Mouse (Mus musculus): ENCODE data around the gene Dbndd1. TPM values are rescaled to one million over a fixed set of nuclear protein-coding genes. Genes with fewer than 3 reads are reported as not detected.
"Not testable (repeated sequence)": the region's sequence is repeated elsewhere in the genome, so short reads cannot be mapped to it uniquely, and the experiment has no call there.

The Dbndd1 gene
- 0.87 and 0.93 TPM in 2 replicates for polyA plus RNA-seq (2015; fragmentation: Nextera tagmentation; extraction: Ambion mirVana)

DNA sequence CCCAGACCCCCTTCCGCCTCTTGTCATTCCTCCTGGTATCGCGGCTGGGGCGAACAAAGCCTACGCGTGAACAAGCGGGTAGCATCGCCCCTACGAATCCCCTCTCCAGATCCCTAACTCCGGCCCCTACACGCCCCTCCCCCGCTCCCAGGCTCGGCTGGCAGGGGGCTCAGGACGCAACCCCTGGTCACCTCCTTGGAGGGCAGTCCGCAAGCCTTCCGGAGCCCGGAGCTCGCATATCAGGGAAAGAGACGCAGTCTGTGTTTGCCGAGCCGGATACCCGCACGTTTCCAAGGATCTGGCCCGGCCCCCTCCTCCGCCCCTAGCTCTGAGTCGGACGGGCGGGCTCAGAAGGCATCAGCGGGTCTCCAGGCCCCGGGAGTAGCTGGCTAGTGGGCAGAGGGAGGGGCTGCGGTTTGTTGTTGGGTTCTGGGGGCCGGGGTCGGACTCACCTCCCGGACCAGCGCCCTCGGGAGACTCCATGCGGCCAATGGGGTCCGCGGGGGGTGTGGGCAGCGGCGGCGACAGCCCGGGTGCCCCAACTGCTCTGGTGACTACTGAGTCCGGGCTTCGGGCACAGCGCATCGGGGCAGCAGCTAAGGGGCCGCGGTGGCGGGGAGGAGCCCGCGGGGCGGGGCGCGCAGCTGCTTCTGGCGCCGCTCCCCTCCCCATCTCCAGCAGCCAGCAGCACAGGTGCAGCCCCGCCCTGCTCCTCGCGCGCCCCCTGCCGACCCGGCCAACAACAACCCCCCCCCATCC, at the start of gene Dbndd1:
Gene Dbndd1, minus strand, starts transcription at position 683 of the 759 bp plus-strand sequence.
- no peak for ATAC-seq
- H3K9ac ChIP-seq (ENCODE audit: low read depth, low read length): peak within 1 kb of the TSS; percentile 31
- peaks cover 45% of the 10 kb centered on the region for H3K27me3 ChIP-seq (replicated peaks; ENCODE audit: control insufficient read depth, insufficient read depth, low read length)
- H3K4me2 ChIP-seq (replicated peaks; ENCODE audit: low read depth): peak within 1 kb of the TSS; percentile 95
- no peaks in the 10 kb centered on the region; the same call in 1 of the 2 replicates for H3K36me3 ChIP-seq (ENCODE audit: control insufficient read depth, insufficient read depth)
- H3K9me3 ChIP-seq (ENCODE audit: control insufficient read depth): no peaks in the 10 kb centered on the region
- TF ChIP-seq CTCF (IDR thresholded peaks at IDR 0.05; ENCODE audit: low read depth): peak; percentile 33
- peaks cover 7% of the 10 kb centered on the region for H3K4me1 ChIP-seq (replicated peaks; ENCODE audit: control insufficient read depth, insufficient read depth, low read length)
- no peak within 1 kb of the TSS for H3K27ac ChIP-seq (ENCODE audit: low read depth, low read length)
- 1% methylated on average over 54 of the region's 63 CpGs for WGBS
- H3K4me3 ChIP-seq (ENCODE audit: low read depth, low read length): peak within 1 kb of the TSS; percentile 49

DNA sequence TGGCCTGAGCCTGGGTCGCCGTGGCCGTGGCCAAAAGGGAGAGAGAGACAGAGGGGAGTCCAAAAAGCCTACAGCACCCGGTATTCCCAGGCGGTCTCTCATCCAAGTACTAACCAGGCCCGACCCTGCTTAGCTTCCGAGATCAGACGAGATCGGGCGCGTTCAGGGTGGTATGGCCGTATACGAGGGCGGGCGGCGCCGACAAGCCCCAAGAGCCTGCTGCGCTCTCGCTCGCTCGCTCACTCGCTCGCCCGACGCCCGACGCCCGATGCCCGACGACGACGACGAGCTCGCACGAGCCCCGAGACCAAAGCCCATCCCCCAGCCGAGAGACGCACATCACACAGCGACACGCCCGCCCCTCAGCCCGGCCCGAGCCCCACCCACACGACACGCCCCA, 49.0 kb upstream of the Dbndd1 start:
- ATAC-seq; H3K4me3 ChIP-seq (ENCODE audit: low read depth, low read length); H3K9ac ChIP-seq (ENCODE audit: low read depth, low read length); H3K4me1 ChIP-seq (replicated peaks; ENCODE audit: control insufficient read depth, insufficient read depth, low read length); H3K36me3 ChIP-seq (ENCODE audit: control insufficient read depth, insufficient read depth); H3K27ac ChIP-seq (ENCODE audit: low read depth, low read length); H3K27me3 ChIP-seq (replicated peaks; ENCODE audit: control insufficient read depth, insufficient read depth, low read length); H3K9me3 ChIP-seq (ENCODE audit: control insufficient read depth); H3K4me2 ChIP-seq (replicated peaks; ENCODE audit: low read depth): not testable (repeated sequence)
- WGBS: no CpG with 5 or more reads among the region's 45 CpGs

DNA sequence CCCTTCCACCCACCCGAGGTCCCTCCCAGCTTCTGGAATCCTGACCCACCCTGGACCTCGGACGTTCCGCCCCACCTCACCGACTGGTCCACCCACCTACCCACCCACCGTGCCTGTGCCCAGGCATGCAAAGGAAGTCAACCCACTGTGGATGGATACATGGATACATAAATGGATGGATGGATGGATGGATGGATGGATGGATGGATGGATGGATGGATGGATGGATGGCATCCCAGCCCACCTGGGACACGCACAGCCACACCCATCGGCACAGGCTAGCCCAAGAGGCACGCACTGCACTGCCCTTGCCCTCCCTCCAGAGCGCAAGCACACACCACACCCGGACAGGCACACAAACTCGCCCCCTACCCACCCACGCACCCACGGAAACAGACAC, 22.4 kb upstream of the Dbndd1 start:
- not testable (repeated sequence) for H3K4me3 ChIP-seq (ENCODE audit: low read depth, low read length); H3K9ac ChIP-seq (ENCODE audit: low read depth, low read length); H3K4me2 ChIP-seq (replicated peaks; ENCODE audit: low read depth); H3K9me3 ChIP-seq (ENCODE audit: control insufficient read depth); H3K4me1 ChIP-seq (replicated peaks; ENCODE audit: control insufficient read depth, insufficient read depth, low read length); H3K27me3 ChIP-seq (replicated peaks; ENCODE audit: control insufficient read depth, insufficient read depth, low read length); H3K27ac ChIP-seq (ENCODE audit: low read depth, low read length); ATAC-seq
- H3K36me3 ChIP-seq (ENCODE audit: control insufficient read depth, insufficient read depth): peaks cover 42% of the 10 kb centered on the region; the same call in 1 of the 2 replicates
- WGBS: 65% methylated on average over 4 of the region's 14 CpGs

DNA sequence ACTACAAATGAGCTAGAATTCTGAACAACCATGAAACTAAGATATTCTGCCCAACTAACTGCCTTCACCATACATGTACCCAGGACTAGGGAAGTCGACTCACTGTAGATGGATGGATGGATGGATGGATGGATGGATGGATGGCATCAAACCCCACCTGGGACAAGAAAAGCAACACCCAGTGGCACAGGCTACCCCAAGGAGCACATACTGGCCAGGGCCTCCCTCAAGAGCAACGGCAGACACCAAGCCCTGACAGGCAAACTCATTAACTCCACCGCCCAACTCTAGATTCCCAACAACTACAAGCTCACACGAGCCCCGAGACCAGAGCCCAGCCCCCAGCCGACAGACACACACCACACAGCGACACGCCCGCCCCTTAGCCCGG, 21.7 kb upstream of the Dbndd1 start:
- Histone ChIP-seq H3K27ac (ENCODE audit: low read depth, low read length) (no peak overlapping the region), H3K4me1 (replicated peaks; ENCODE audit: control insufficient read depth, insufficient read depth, low read length) (no peaks in the 10 kb centered on the region), H3K4me3 (ENCODE audit: low read depth, low read length) (no peak overlapping the region), H3K27me3 (replicated peaks; ENCODE audit: control insufficient read depth, insufficient read depth, low read length) (no peaks in the 10 kb centered on the region), H3K4me2 (replicated peaks; ENCODE audit: low read depth) (no peak overlapping the region), H3K9me3 (ENCODE audit: control insufficient read depth) (no peaks in the 10 kb centered on the region), H3K9ac (ENCODE audit: low read depth, low read length) (no peak overlapping the region), H3K36me3 (ENCODE audit: control insufficient read depth, insufficient read depth) (peaks cover 48% of the 10 kb centered on the region; the same call in 1 of the 2 replicates)
- WGBS: 20% methylated on average over 9 of the region's 10 CpGs
- no peak for TF ChIP-seq CTCF (IDR thresholded peaks at IDR 0.05; ENCODE audit: low read depth)
- ATAC-seq: no peak

DNA sequence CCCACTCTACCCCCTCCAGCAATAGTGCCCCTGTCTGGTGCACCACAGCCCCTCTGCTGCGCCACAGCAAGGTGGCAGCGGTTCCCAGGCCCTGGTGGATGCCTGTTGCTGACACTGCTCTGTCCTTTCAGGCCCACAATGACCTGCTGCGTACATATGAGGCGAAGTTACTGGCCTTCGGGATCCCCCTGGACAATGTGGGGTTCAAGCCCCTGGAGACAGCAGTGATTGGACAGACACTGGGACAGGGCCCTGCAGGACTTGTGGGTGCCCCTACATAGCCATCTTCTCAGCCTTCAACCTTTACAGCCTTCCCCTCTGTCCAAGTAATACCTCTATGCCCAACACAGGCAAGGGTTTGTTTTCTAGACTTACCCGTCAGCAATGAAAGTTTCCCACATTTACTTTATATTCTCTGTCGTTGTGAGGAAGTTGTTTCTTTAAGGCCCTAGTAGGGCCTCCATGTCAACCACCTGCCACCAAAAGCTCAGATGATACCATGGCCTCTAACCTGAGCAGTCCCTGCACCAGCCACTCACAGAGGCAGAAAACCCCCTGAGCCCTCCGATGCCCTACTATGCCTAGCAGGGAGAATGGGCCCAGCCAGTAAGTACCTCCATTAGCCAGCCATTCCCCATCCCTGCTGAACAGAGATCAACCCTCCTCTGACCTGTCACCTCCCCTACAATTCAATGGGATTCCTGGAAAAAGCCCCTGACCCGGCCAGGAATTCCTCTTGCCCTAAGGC, 21.2 kb upstream of the Dbndd1 start:
- TF ChIP-seq CTCF (IDR thresholded peaks at IDR 0.05; ENCODE audit: low read depth): no peak
- Histone ChIP-seq H3K9ac (ENCODE audit: low read depth, low read length) (no peak overlapping the region), H3K9me3 (ENCODE audit: control insufficient read depth) (no peaks in the 10 kb centered on the region), H3K36me3 (ENCODE audit: control insufficient read depth, insufficient read depth) (peaks cover 53% of the 10 kb centered on the region; the same call in 1 of the 2 replicates), H3K27ac (ENCODE audit: low read depth, low read length) (no peak overlapping the region), H3K4me2 (replicated peaks; ENCODE audit: low read depth) (no peak overlapping the region), H3K4me3 (ENCODE audit: low read depth, low read length) (no peak overlapping the region), H3K4me1 (replicated peaks; ENCODE audit: control insufficient read depth, insufficient read depth, low read length) (no peaks in the 10 kb centered on the region), H3K27me3 (replicated peaks; ENCODE audit: control insufficient read depth, insufficient read depth, low read length) (no peaks in the 10 kb centered on the region)
- no peak for ATAC-seq
- 89% methylated on average over 9 of the region's 9 CpGs for WGBS

DNA sequence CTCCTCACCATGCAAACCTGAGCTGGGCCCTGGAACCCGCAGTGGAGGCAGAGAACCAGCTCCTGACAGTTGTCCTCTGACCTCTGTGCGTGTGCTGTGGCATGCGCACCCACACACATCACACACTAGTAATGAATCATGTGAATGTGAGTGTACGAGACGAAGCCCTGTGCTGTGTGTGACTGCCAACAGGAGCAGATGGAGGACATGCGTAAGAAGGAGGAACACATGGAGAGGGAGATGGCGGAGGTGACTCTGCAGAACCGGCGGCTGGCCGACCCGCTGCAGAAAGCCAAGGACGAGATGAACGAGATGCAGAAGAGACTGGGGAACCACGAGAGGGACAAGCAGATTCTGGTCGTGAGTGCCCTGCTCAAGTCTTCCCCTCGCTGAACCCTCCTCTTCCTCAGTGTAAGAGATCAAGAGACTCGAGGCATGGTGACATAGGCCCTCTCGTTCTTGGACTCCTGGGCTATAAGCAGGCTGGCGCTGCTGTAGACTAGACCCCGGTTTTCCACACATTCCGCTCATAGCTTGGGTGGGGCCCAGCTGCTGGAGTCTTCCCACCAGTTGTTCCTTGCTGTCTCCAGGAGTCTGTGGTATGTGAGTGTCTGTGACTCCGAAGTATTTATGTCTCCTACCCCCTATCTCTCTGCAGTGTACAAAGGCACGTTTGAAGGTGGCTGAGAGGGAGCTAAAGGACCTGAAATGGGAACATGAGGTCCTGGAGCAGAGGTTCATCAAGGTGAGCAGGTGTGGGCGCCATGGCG, 12.6 kb upstream of the Dbndd1 start:
- Histone ChIP-seq H3K4me1 (replicated peaks; ENCODE audit: control insufficient read depth, insufficient read depth, low read length) (no peaks in the 10 kb centered on the region), H3K27me3 (replicated peaks; ENCODE audit: control insufficient read depth, insufficient read depth, low read length) (no peaks in the 10 kb centered on the region), H3K9ac (ENCODE audit: low read depth, low read length) (no peak overlapping the region), H3K9me3 (ENCODE audit: control insufficient read depth) (no peaks in the 10 kb centered on the region), H3K4me3 (ENCODE audit: low read depth, low read length) (no peak overlapping the region), H3K27ac (ENCODE audit: low read depth, low read length) (no peak overlapping the region), H3K36me3 (ENCODE audit: control insufficient read depth, insufficient read depth) (peaks cover 84% of the 10 kb centered on the region), H3K4me2 (replicated peaks; ENCODE audit: low read depth) (no peak overlapping the region)
- ATAC-seq: no peak
- WGBS: 88% methylated on average over 25 of the region's 25 CpGs
- TF ChIP-seq CTCF (IDR thresholded peaks at IDR 0.05; ENCODE audit: low read depth): no peak

DNA sequence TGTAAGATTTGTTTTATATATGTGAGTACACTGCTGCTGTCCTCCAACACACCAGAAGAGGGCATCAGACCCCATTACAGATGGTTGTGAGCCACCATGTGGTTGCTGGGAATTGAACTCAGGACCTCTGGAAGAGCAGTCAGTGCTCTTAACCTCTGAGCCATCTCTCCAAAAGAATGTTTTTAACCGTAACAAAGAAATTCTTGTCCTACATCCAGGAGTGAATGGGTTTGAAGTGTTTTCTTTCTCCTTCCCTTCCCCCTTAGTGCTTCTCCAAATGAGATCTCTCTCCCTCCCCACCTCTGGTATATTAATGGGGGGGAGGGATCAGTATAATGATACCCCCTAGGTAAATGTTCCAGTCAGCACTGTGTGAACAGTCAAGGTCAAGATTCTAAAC, 4.8 kb upstream of the Dbndd1 start:
- H3K4me2 ChIP-seq (replicated peaks; ENCODE audit: low read depth); H3K27ac ChIP-seq (ENCODE audit: low read depth, low read length); ATAC-seq; H3K9ac ChIP-seq (ENCODE audit: low read depth, low read length); H3K9me3 ChIP-seq (ENCODE audit: control insufficient read depth); H3K4me3 ChIP-seq (ENCODE audit: low read depth, low read length); H3K4me1 ChIP-seq (replicated peaks; ENCODE audit: control insufficient read depth, insufficient read depth, low read length): not testable (repeated sequence)
- 93% methylated on average over 1 of the region's 1 CpGs for WGBS
- Histone ChIP-seq H3K36me3 (ENCODE audit: control insufficient read depth, insufficient read depth) (peaks cover 25% of the 10 kb centered on the region), H3K27me3 (replicated peaks; ENCODE audit: control insufficient read depth, insufficient read depth, low read length) (peaks cover 17% of the 10 kb centered on the region)
